Mouse (Mus musculus) embryo, embryonic 10.5 days (tissue): ENCODE results near the gene Osbpl3.
"Not testable (repeated sequence)": the region's sequence is repeated elsewhere in the genome, so short reads cannot be mapped to it uniquely, and the experiment has no call there.

ENCODE experiments used
- DNase-seq: peaks from one replicate; pipeline ENCODE4 v3.0.0-alpha.2; 2015; ENCODE audit warnings: low spot score

Gene Osbpl3

GRCm38 (mm10) chr6:50453651-50454050 is 2.4 kb downstream of the Osbpl3 start:
- DNase-seq = no peak

- no peak for DNase-seq
Measured at GRCm38 (mm10) chr6:50452220-50452619, 3.8 kb downstream of the Osbpl3 start.

GRCm38 (mm10) chr6:50445616-50446015 is 10.4 kb downstream of the Osbpl3 start:
- DNase-seq = no peak

GRCm38 (mm10) chr6:50440966-50441862 is 14.8 kb downstream of the Osbpl3 start:
- DNase-seq = no peak

- no peak for DNase-seq
Measured at GRCm38 (mm10) chr6:50440197-50440596, 15.8 kb downstream of the Osbpl3 start.

GRCm38 (mm10) chr6:50438900-50439299 is 17.1 kb downstream of the Osbpl3 start:
- not testable (repeated sequence) for DNase-seq

GRCm38 (mm10) chr6:50437815-50438214 is 18.2 kb downstream of the Osbpl3 start:
- DNase-seq = no peak

GRCm38 (mm10) chr6:50436661-50437060 is 19.3 kb downstream of the Osbpl3 start:
- DNase-seq = no peak

- DNase-seq = no peak
Measured at GRCm38 (mm10) chr6:50432491-50432890, 23.5 kb downstream of the Osbpl3 start.

GRCm38 (mm10) chr6:50429299-50429698 is 26.7 kb downstream of the Osbpl3 start:
- DNase-seq = no peak

GRCm38 (mm10) chr6:50427051-50427732 is 28.8 kb downstream of the Osbpl3 start:
- no peak for DNase-seq

GRCm38 (mm10) chr6:50426571-50426970 is 29.4 kb downstream of the Osbpl3 start:
- no peak for DNase-seq

GRCm38 (mm10) chr6:50424271-50424670 is 31.7 kb downstream of the Osbpl3 start:
- no peak for DNase-seq

GRCm38 (mm10) chr6:50420413-50420812 is 35.6 kb downstream of the Osbpl3 start:
- DNase-seq = no peak

DNA sequence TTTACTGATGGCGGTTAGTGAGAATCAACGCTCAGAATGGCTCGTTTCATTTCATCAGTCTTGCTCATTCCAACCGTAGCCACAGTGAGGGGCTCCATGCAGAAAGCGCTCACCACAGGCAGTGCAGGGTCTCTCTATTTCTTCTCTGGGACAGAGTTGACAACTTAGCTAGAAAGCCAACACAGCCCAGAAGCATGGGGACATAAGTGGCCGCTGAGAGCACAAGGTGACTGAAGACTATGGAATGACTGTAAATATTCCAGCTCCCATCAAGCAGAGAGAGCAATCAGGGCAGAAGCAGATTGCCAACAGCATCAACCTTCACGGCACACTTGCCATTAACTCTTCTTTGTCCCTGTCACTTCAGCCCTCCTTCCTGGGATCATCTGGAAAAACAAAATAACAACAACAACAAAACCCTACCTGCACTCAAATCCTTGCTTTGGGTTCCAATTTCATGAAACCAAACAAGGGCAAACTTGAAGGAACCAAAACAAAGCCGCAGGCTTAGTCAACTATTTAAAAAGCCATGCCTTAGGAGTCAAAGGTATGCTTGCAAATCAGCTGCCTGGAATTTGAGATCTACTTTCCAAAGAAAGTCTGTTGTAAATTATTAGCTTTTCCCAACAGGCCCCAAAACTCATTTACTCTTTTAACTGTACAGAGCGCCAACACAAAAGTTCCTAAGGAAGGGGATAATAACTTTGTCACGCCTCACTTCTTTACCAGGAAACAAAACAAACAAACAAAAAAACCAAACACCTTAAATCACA is 36.3 kb downstream of the Osbpl3 start:
- DNase-seq = no peak

DNA sequence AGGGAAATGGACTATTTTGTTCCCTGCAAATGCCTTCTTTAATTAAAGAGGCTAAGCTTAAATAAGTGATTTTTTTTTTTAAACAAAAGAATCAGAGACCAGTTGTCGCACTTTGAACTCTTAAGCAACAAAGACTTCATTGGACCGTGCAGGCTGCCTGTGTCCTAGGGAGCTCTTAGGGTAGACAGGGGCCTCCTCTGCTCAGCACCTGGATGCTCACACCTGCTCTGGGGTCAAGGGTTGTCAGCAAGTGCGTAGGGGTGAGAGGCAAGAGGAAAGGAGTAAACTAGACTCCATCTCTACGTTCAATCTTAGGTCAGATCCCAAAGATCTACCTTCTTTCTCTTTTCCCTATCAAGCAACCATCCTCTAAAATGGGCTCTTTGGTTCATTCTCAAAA is 37.0 kb downstream of the Osbpl3 start:
- no peak for DNase-seq

DNA sequence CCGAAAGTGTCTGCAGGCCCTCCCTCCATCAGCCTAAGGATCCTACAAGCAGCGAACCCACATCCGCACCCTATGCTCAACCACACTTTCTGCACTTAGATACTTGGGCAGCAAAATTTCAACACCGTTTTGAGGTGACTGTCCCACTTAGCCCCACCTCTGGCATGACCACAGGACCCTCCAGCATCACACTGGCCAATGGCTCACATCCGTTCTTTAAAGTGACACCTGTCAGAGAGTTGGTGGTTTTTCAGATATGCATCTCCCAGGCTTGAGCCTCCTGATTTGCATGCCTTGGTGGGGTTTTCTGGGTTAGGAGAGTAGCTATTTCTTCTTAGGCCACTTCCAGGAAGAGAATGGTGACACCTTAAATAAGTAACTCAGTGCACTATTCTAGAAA is 39.1 kb downstream of the Osbpl3 start:
- DNase-seq = no peak

GRCm38 (mm10) chr6:50415431-50415830 is 40.6 kb downstream of the Osbpl3 start:
- no peak for DNase-seq

DNA sequence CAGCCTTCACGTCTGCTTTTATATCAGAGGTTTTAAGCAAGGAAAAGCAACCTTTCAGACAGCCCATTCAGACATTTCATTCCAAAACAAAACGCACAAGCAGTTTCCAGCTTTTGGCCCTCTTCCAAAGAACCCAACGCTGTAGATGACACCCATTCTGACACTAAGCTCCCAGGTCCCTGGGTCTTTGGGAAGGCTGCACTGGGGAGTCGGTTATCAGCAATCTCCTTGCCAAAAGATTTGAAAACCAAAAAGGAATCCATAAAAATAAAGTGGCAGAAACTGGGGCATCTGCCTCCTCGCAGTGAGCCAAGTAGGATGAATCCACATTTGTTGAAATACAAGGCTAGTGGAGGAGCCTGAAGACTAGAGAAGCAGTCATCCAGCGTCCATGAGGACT is 41.5 kb downstream of the Osbpl3 start:
- DNase-seq = no peak

DNA sequence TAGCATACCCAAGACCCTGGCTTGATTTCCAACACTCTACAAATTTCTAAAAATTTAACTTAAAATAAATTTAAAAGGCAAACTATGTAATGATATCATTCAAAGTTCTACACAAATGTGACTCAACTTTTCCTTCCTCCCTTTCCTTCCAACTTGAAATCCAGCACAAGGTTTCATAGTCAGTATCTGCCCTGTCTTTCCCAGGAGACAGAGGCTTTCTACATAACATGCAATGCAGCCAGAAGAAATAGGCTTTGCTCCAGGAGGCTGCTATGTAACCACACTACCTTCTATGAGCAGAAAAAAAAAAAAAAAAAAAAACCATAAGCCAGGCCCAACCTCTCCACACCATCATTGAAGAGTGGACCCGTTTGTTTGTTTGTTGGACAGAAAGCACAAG is 42.6 kb downstream of the Osbpl3 start:
- DNase-seq = no peak

- no peak for DNase-seq
Measured at GRCm38 (mm10) chr6:50412174-50412573, 43.8 kb downstream of the Osbpl3 start.

- peak; percentile 47 for DNase-seq
Measured at GRCm38 (mm10) chr6:50404698-50405097, 51.3 kb downstream of the Osbpl3 start.

GRCm38 (mm10) chr6:50403524-50403923 is 52.5 kb downstream of the Osbpl3 start:
- DNase-seq = no peak
